ENCODE assay signal across 14 mouse cellular contexts in genomic region chr2:69015822-69016221, GRCm38 (mm10).
DNase-seq lines count a peak whose midpoint lies in the region; ATAC-seq and TF ChIP-seq lines count a peak whose summit lies in the region.
"Had no signal": no experiment of that assay in that cellular context is flagged by ENCODE, and none has a peak within 500 bp of the region (broad histone marks: within the 10 kb centered on the region; RNA-seq: fewer than 3 reads in every experiment).

No protein-coding gene starts in this region.

- H3K9ac ChIP-seq in forebrain, postnatal 0 days = no peak overlapping the region
- no peak overlapping the region for H3K9ac ChIP-seq in forebrain, embryonic 12.5 days
- no peak overlapping the region for H3K9ac ChIP-seq in heart, embryonic 15.5 days
- H3K9ac ChIP-seq: hindbrain, embryonic 15.5 days had no signal

- 82% methylated on average over 5 of the region's 5 CpGs for WGBS in forebrain, postnatal 0 days
- WGBS in forebrain, embryonic 12.5 days = 92% methylated on average over 5 of the region's 5 CpGs
- WGBS in heart, embryonic 15.5 days = 42% methylated on average over 5 of the region's 5 CpGs
- WGBS in olfactory bulb, adult 2 months = 47% methylated on average over 5 of the region's 5 CpGs

- TF ChIP-seq POLR2A in olfactory bulb, adult 2 months (IDR thresholded peaks at IDR 0.05; ENCODE audit: insufficient read depth, low read depth, low read length) = no peak

- no peaks in the 10 kb centered on the region for H3K27me3 ChIP-seq in forebrain, postnatal 0 days (ENCODE audit: insufficient read depth, low read length)
- no peaks in the 10 kb centered on the region for H3K27me3 ChIP-seq in forebrain, embryonic 12.5 days
- H3K27me3 ChIP-seq in heart, embryonic 15.5 days = no peaks in the 10 kb centered on the region
- H3K27me3 ChIP-seq: hindbrain, embryonic 15.5 days had no signal

- no peak overlapping the region for H3K4me3 ChIP-seq in forebrain, postnatal 0 days (ENCODE audit: low read depth, low read length)
- no peak overlapping the region for H3K4me3 ChIP-seq in forebrain, embryonic 12.5 days (replicated peaks)
- no peak overlapping the region for H3K4me3 ChIP-seq in heart, embryonic 15.5 days
- H3K4me3 ChIP-seq in layer of hippocampus, adult 2 months = no peak overlapping the region
- H3K4me3 ChIP-seq in olfactory bulb, adult 2 months (ENCODE audit: insufficient read depth, low read depth, low read length) = no peak overlapping the region
- H3K4me3 ChIP-seq: embryonic facial prominence, embryonic 10.5 days; heart, embryonic 10.5 days; hindbrain, embryonic 15.5 days had no signal

- no peaks in the 10 kb centered on the region for H3K9me3 ChIP-seq in forebrain, postnatal 0 days (ENCODE audit: low read length)
- H3K9me3 ChIP-seq in forebrain, embryonic 12.5 days = no peaks in the 10 kb centered on the region
- H3K9me3 ChIP-seq in heart, embryonic 15.5 days (replicated peaks) = no peaks in the 10 kb centered on the region
- H3K9me3 ChIP-seq: embryonic facial prominence, embryonic 10.5 days; heart, embryonic 10.5 days; hindbrain, embryonic 15.5 days had no signal

- no peak overlapping the region for H3K27ac ChIP-seq in forebrain, postnatal 0 days (ENCODE audit: low read depth, low read length)
- no peak overlapping the region for H3K27ac ChIP-seq in forebrain, embryonic 12.5 days
- H3K27ac ChIP-seq in heart, embryonic 15.5 days = no peak overlapping the region
- peak overlapping the region; percentile 39; the same call in 1 of the 2 replicates for H3K27ac ChIP-seq in layer of hippocampus, adult 2 months
- peak overlapping the region; percentile 25; the same call in 1 of the 2 replicates for H3K27ac ChIP-seq in olfactory bulb, adult 2 months (ENCODE audit: insufficient read depth, low read depth, low read length)
- H3K27ac ChIP-seq: embryonic facial prominence, embryonic 10.5 days; heart, embryonic 10.5 days; hindbrain, embryonic 15.5 days had no signal

- H3K4me1 ChIP-seq in forebrain, postnatal 0 days (ENCODE audit: insufficient read depth) = peaks cover 6% of the 10 kb centered on the region
- peaks cover 19% of the 10 kb centered on the region for H3K4me1 ChIP-seq in forebrain, embryonic 12.5 days
- peaks cover 22% of the 10 kb centered on the region for H3K4me1 ChIP-seq in heart, embryonic 15.5 days (replicated peaks)
- H3K4me1 ChIP-seq in olfactory bulb, adult 2 months (ENCODE audit: control insufficient read depth, insufficient read depth, low read length) = peaks cover 16% of the 10 kb centered on the region

- no peaks in the 10 kb centered on the region for H3K36me3 ChIP-seq in forebrain, postnatal 0 days (ENCODE audit: insufficient read depth)
- no peaks in the 10 kb centered on the region for H3K36me3 ChIP-seq in forebrain, embryonic 12.5 days (replicated peaks)
- no peaks in the 10 kb centered on the region for H3K36me3 ChIP-seq in heart, embryonic 15.5 days
- H3K36me3 ChIP-seq: embryonic facial prominence, embryonic 10.5 days; heart, embryonic 10.5 days; hindbrain, embryonic 15.5 days had no signal

- no peak for TF ChIP-seq CTCF in forebrain, postnatal 0 days (IDR thresholded peaks at IDR 0.05; ENCODE audit: low read depth)
- no peak for TF ChIP-seq CTCF in layer of hippocampus, adult 2 months (conservative IDR thresholded peaks at IDR 0.05)
- TF ChIP-seq CTCF in olfactory bulb, adult 2 months (IDR thresholded peaks at IDR 0.05; ENCODE audit: insufficient read depth, low read depth, low read length) = no peak

- no peak overlapping the region for H3K4me2 ChIP-seq in forebrain, postnatal 0 days (ENCODE audit: low read depth)
- no peak overlapping the region for H3K4me2 ChIP-seq in forebrain, embryonic 12.5 days
- no peak overlapping the region for H3K4me2 ChIP-seq in heart, embryonic 15.5 days
- H3K4me2 ChIP-seq: hindbrain, embryonic 15.5 days had no signal

- no peak for DNase-seq in forebrain, postnatal 0 days
- DNase-seq in heart, postnatal 4 days = no peak
- no peak for DNase-seq in layer of hippocampus, adult 2 months (ENCODE audit: low spot score in 2 of 2)
- no peak for DNase-seq in layer of hippocampus, postnatal 10 days (ENCODE audit: low spot score in 2 of 2)
- DNase-seq: adrenal gland, postnatal 10 days; gastrocnemius, postnatal 14 days; kidney, adult 11 months had no signal

- ATAC-seq in forebrain, postnatal 0 days = 0 out of 2 replicates have a peak, but pooled peaks have one; percentile 30
- ATAC-seq in forebrain, embryonic 12.5 days (ENCODE audit: low FRiP score) = no peak
- peak; percentile 64; the same call in 1 of the 2 replicates for ATAC-seq in heart, embryonic 15.5 days (replicated peaks; ENCODE audit: insufficient number of reproducible peaks, insufficient read depth, low FRiP score, low read depth)
- ATAC-seq: forebrain, embryonic 14.5 days had no signal

Comparison
In these comparisons a context has a peak if more than half of its experiments do, and no peak if none do; other contexts are left out.
1. H3K27ac ChIP-seq: peak in layer of hippocampus, adult 2 months (single experiment) and olfactory bulb, adult 2 months (single experiment); none in forebrain, postnatal 0 days (single experiment), forebrain, embryonic 12.5 days (single experiment) and heart, embryonic 15.5 days (single experiment).